Mouse (Mus musculus) hindbrain, postnatal 0 days (tissue): ENCODE measurements around the gene Tmem41a. TPM values are rescaled to one million over a fixed set of nuclear protein-coding genes. Genes with fewer than 3 reads are reported as not detected.

Source experiments
- ATAC-seq: fragments of 200-750 bp; cut with Nextera tagmentation; 2 replicates; pipeline ENCODE4 v1.8.0; 2017; ENCODE audit warnings: mild to moderate bottlenecking, moderate TSS enrichment, moderate library complexity
- DNase-seq: peaks from one replicate; pipeline ENCODE4 v3.0.0-alpha.2; 2015; ENCODE audit warnings: low spot score
- H3K27ac ChIP-seq: fragments of 300-500 bp; sonication (generic); 2 replicates; pipeline ENCODE4 v1.5.1; 2014; ENCODE audit warnings: mild to moderate bottlenecking
- H3K27me3 ChIP-seq: fragments of 300-500 bp; sonication (generic); 2 replicates; pipeline ENCODE4 v1.6.1; 2014; ENCODE audit warnings: low read length, mixed read lengths; ENCODE audit not compliant: insufficient read depth
- H3K36me3 ChIP-seq: fragments of 300-500 bp; sonication (generic); 2 replicates; pipeline ENCODE4 v1.6.1; 2014; ENCODE audit warnings: low read length, mixed read lengths; ENCODE audit not compliant: insufficient read depth
- H3K4me1 ChIP-seq: fragments of 300-500 bp; sonication (generic); 2 replicates; pipeline ENCODE4 v1.6.1; 2014; ENCODE audit warnings: antibody characterized with exemption, low read length, mixed read lengths; ENCODE audit not compliant: insufficient read depth
- H3K4me2 ChIP-seq: fragments of 300-500 bp; sonication (generic); 2 replicates; pipeline ENCODE4 v1.6.1; 2014; ENCODE audit warnings: low read depth, mild to moderate bottlenecking, low read length, moderate library complexity, mixed read lengths
- H3K4me3 ChIP-seq: fragments of 300-500 bp; sonication (generic); 2 replicates; pipeline ENCODE4 v1.5.1; 2014; ENCODE audit warnings: low read length
- H3K9ac ChIP-seq: fragments of 300-500 bp; sonication (generic); replicated peaks from 2 replicates; pipeline ENCODE4 v1.6.1; 2014; ENCODE audit warnings: mild to moderate bottlenecking, low read length, moderate library complexity, mixed read lengths
- H3K9me3 ChIP-seq: fragments of 300-500 bp; sonication (generic); 2 replicates; pipeline ENCODE4 v1.6.1; 2016; ENCODE audit warnings: low read length, mixed read lengths
- CTCF ChIP-seq: IDR thresholded peaks from 2 replicates; pipeline ENCODE4 v1.5.1; 2016; ENCODE audit warnings: antibody characterized with exemption, control low read depth, low read depth
- WGBS: fragments of 180-500 bp; shearing (Covaris S2); extraction: QIAGEN DNeasy Blood & Tissue Kit; methylation state at CpG from one replicate; pipeline ENCODE4 v1.1.7; 2014; 5-methylcytosine and 5-hydroxymethylcytosine counted together
- polyA plus RNA-seq: library from polyadenylated mRNA; unstranded; fragments of >200 nt; fragmentation: Nextera tagmentation; extraction: Ambion mirVana; gene quantifications from 2 replicates; pipeline ENCODE4 v1.2.1, GENCODE M21; 2015
- total RNA-seq: library from RNA; depleted of rRNA; stranded (reverse); fragments of >200 nt; gene quantifications from 2 replicates; pipeline ENCODE4 v1.2.3, GENCODE M21; 2014

The Tmem41a gene
- total and polyA plus RNA-seq, 2 experiments from 2014 or later = 38.3 to 54.9 TPM

- TF ChIP-seq CTCF = no peak
- Histone ChIP-seq H3K9me3 (no peaks in the 10 kb centered on the region), H3K4me2 (no peak overlapping the region), H3K9ac (no peak overlapping the region), H3K27me3 (no peaks in the 10 kb centered on the region), H3K4me1 (no peaks in the 10 kb centered on the region), H3K27ac (no peak overlapping the region), H3K36me3 (no peaks in the 10 kb centered on the region), H3K4me3 (no peak overlapping the region)
- ATAC-seq = no peak
- DNase-seq = no peak
- 91% methylated on average over 12 of the region's 12 CpGs for WGBS
Observed at GRCm38 (mm10) chr16:21984091-21984490, 36.7 kb upstream of the Tmem41a start.

GRCm38 (mm10) chr16:21983581-21983980 is 36.2 kb upstream of the Tmem41a start:
- Histone ChIP-seq H3K4me3 (no peak overlapping the region), H3K4me1 (no peaks in the 10 kb centered on the region), H3K27ac (no peak overlapping the region), H3K9ac (no peak overlapping the region), H3K36me3 (no peaks in the 10 kb centered on the region), H3K4me2 (no peak overlapping the region), H3K9me3 (no peaks in the 10 kb centered on the region), H3K27me3 (no peaks in the 10 kb centered on the region)
- 98% methylated on average over 4 of the region's 4 CpGs for WGBS
- DNase-seq = no peak
- no peak for ATAC-seq
- TF ChIP-seq CTCF = no peak

GRCm38 (mm10) chr16:21983146-21983545 is 35.8 kb upstream of the Tmem41a start:
- Histone ChIP-seq H3K9me3 (no peaks in the 10 kb centered on the region), H3K9ac (no peak overlapping the region), H3K4me1 (no peaks in the 10 kb centered on the region), H3K4me3 (no peak overlapping the region), H3K27ac (no peak overlapping the region), H3K4me2 (no peak overlapping the region), H3K36me3 (no peaks in the 10 kb centered on the region), H3K27me3 (no peaks in the 10 kb centered on the region)
- ATAC-seq = no peak
- WGBS = 92% methylated on average over 9 of the region's 9 CpGs
- TF ChIP-seq CTCF = no peak
- DNase-seq = no peak

GRCm38 (mm10) chr16:21977347-21977746 is 30.0 kb upstream of the Tmem41a start:
- H3K36me3 ChIP-seq = no peaks in the 10 kb centered on the region
- no peaks in the 10 kb centered on the region for H3K27me3 ChIP-seq
- no peak for ATAC-seq
- DNase-seq = no peak
- H3K27ac ChIP-seq = no peak overlapping the region
- no peak for TF ChIP-seq CTCF
- no peaks in the 10 kb centered on the region for H3K4me1 ChIP-seq
- H3K9me3 ChIP-seq = no peaks in the 10 kb centered on the region
- no peak overlapping the region for H3K9ac ChIP-seq
- 80% methylated on average over 5 of the region's 5 CpGs for WGBS
- no peak overlapping the region for H3K4me3 ChIP-seq
- no peak overlapping the region for H3K4me2 ChIP-seq

GRCm38 (mm10) chr16:21976203-21976602 is 28.9 kb upstream of the Tmem41a start:
- TF ChIP-seq CTCF = no peak
- WGBS = 1% methylated on average over 16 of the region's 16 CpGs
- Histone ChIP-seq H3K36me3 (no peaks in the 10 kb centered on the region), H3K9me3 (no peaks in the 10 kb centered on the region), H3K4me2 (peak overlapping the region; percentile 45), H3K4me3 (peak overlapping the region; percentile 9), H3K27ac (no peak overlapping the region), H3K27me3 (no peaks in the 10 kb centered on the region), H3K4me1 (no peaks in the 10 kb centered on the region), H3K9ac (no peak overlapping the region)
- ATAC-seq (peak; percentile 61; the same call in 1 of the 2 replicates), DNase-seq (peak; percentile 11)

- no peak overlapping the region for H3K4me2 ChIP-seq
- ATAC-seq (no peak), DNase-seq (no peak)
- H3K27me3 ChIP-seq = no peaks in the 10 kb centered on the region
- no peak overlapping the region for H3K27ac ChIP-seq
- 72% methylated on average over 4 of the region's 4 CpGs for WGBS
- 0 out of 2 replicates have a peak, but pooled peaks have one; percentile 4 for TF ChIP-seq CTCF
- H3K4me1 ChIP-seq = no peaks in the 10 kb centered on the region
- no peak overlapping the region for H3K4me3 ChIP-seq
- H3K9me3 ChIP-seq = no peaks in the 10 kb centered on the region
- no peak overlapping the region for H3K9ac ChIP-seq
- H3K36me3 ChIP-seq = no peaks in the 10 kb centered on the region
Observed at GRCm38 (mm10) chr16:21971446-21971845, 24.1 kb upstream of the Tmem41a start.

GRCm38 (mm10) chr16:21970536-21970935 is 23.2 kb upstream of the Tmem41a start:
- Histone ChIP-seq H3K4me1 (no peaks in the 10 kb centered on the region), H3K27me3 (no peaks in the 10 kb centered on the region), H3K27ac (no peak overlapping the region), H3K4me3 (no peak overlapping the region), H3K9me3 (no peaks in the 10 kb centered on the region), H3K36me3 (no peaks in the 10 kb centered on the region), H3K9ac (no peak overlapping the region), H3K4me2 (no peak overlapping the region)
- WGBS = 83% methylated on average over 6 of the region's 6 CpGs
- ATAC-seq = no peak
- DNase-seq = no peak
- no peak for TF ChIP-seq CTCF
